Mouse (Mus musculus): ENCODE data around the gene Tpk1. TPM values are rescaled to one million over a fixed set of nuclear protein-coding genes. Genes with fewer than 3 reads are reported as not detected.
"Not testable (repeated sequence)": the region's sequence is repeated elsewhere in the genome, so short reads cannot be mapped to it uniquely, and the experiment has no call there.

The Tpk1 gene
- total RNA-seq, 2 experiments from 2014 or later = 1.8 to 2.0 TPM

DNA sequence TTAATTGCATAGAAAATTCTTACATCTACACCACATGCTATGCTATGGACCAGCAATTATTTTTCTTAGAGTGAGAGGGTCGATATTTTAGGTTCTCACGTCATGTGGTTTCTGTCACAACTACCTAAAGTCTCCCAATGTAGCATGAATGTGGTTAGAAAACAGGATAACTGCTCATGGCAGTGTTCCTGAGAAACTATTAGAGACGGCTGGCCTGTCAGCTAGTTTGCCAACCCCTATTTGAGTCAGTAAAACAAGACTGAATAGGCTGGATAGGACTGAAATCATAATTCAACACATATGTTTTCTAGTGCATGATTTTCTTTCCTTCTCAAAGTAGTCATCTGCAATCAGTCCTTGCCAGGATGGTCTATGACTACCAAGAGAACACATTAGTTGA, 137.1 kb downstream of the Tpk1 start:
- DNase-seq (ENCODE audit: low spot score in 2 of 2) = no peak

DNA sequence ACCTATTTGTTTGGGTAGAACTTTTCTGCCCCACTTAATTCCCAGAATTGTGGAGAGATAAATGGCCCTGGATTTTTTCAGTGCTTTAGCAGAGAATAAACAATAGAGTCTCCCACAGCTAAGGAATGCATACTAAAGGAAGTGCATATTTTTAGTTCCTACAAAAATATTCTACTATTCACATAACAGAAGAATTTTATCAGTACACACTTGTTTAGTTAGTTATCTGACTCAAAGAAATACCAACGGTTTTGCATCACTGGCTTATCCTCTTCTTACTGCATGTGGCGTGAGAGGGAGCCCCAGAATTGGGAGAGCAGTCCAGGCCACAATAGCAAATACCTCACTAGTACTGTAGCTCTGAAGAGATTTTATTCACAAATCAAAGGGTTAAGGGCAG, 141.1 kb downstream of the Tpk1 start:
- DNase-seq (ENCODE audit: low spot score in 2 of 2) = no peak

DNA sequence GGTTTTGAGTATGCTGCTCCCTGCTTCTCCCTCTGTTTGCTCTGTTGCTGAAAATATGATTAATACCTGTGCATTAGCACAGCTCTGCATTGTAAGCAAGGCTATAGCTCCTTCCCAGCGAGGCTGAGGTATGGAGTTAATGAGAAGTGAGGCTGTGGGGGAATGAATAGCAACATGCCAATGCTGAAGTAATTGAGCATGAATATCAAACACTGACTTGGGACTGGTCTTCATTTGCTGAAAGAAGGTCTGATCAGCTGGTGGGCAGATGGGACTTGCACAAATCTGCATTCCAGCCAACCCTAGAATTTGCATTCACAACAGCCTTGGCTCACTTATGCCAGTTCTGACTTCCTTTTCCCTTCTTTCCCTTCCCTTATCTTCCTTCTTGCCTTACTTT, 144.0 kb downstream of the Tpk1 start:
- no peak for DNase-seq (ENCODE audit: low spot score in 2 of 2)

DNA sequence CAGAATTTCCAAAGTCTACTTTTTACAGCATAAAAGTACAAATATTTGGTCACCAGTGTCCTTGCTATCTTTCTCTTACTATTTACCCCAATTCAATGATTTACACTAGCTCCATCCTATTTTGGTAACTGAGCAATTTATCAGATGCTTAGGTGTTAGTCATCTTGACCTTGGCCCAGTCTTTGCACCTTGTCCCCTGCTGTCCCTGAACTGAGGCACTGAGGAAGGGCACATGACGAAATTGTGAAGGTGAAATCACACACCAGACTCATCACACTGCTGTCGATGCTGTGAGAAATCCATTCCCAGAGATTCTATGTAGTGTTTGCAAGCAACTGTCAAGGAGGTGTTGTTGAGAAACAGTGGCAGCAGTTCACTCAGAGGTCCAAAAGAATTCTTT, 145.9 kb downstream of the Tpk1 start:
- no peak for DNase-seq (ENCODE audit: low spot score in 2 of 2)

DNA sequence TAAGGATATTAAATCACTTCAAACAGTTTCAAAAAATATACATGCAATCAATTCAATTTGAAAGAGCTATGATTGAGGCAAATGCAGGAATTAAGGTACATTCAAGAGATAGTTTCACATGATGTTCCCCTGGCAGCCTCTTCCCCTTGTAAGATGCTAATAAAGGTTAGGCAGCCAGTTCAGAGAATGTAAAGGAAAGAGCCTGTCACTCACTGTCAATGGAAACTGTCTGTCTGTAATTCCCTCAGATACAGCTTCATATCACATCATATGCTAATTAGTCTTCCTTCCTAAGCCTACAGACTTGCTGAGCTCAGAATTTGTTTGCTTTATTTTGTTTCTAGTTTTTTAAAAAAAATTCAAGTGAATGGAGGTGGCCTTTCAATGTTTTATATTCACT, 147.7 kb downstream of the Tpk1 start:
- no peak for DNase-seq (ENCODE audit: low spot score in 2 of 2)

DNA sequence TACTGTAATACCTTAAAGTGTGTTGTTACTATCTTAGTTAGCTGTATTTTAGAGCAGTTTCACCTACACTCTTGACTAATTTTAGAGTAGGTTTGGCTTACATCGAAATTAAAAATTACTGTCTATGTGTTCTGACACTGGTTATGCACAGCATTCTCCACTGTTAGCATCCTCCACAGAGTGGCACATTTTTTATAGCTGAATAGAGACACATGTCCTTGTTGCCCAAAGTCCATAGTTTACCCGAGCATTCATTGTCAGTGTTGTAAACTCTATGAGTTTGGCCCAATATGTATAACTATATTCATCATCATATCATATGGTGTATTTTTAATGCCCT, 148.8 kb downstream of the Tpk1 start:
- no peak for DNase-seq (ENCODE audit: low spot score in 2 of 2)

DNA sequence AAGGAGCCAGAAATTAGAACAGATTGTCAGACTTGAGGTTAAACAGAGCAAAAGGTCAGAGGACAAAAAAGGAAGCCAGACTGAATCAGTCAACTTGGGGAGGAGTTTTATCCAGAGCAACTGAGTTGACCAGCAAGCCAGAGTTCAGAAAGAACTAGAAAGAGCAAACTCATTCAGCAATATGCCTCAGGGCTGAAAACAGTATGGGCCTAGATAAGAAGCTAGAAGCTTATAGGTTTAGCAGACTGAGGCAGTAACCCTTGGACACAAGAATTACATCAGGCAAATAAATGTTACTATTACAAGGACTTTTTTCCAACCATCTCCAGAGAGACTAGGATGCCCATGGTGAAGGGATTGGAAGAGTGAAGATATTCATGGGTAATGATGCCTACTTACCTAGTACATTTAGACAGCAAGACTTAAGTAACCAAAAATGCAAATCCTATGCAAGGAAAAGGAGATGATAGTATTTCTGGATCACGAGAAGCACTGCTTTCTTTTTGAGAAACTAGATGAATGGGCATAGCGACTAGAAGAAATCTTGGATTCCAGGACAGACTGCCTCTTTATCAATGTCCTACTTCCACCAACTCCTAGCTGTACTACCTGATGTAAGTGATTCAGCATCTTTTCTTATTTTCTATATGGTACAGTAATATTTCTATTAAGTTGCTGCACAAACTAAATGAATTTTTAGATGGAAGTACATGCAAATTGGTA, 149.3 kb downstream of the Tpk1 start:
- no peak for DNase-seq (ENCODE audit: low spot score in 2 of 2)

DNA sequence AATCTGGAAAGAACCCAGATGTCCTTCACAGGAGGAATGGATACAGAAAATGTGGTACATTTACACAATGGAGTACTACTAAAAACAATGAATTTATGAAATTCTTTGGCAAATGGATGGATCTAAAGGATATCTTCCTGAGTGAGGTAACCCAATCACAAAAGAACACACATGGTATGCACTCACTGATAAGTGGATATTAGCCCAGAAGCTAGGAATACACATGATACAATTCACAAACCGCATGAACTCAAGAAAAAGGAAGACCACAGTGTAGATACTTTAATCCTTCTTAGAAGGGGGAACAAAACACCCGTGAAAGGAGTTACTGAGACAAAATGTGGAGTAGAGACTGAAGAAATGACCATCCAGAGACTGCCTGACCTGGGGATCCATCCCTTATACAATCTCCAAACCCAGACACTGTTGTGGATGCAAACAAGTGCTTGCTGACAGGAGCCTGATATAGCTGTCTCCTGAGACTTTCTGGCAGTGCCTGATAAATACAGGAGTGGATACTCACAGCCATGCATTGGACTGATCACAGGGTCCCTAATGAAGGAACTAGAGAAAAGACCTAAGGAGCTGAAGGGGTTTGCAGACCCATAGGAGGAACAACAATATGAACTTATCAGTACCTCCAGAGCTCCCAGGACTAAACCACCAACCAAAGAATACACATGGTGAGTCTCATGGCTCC, 159.2 kb downstream of the Tpk1 start:
- DNase-seq (ENCODE audit: low spot score in 2 of 2) = not testable (repeated sequence)

DNA sequence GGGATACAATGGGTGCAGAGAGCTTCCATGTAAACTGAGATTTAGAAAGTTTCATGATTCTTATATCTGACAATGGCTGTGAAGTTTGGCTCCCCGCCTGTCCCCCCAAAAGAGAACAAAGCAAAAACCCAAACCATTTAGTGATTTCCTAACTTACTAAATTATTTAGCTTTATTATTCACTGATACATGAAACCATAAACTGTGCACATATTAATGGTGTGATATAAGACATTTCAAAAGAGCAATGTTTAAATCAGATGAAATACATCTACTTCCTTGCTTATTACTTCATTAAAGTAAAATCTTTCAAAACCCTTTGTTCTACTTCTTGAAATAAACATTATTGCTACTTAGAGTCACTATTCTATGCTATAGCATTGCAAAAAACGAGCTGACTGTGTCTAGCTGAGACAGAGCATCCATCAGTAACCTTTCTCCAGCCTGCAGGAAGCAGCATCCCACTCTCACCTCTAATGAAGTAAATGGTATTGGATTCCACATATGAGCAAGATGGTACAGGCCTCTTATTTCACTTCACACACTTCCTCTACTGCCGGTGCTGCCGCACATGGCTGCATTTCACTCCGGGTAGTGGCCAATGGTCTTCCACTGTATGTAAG, 161.4 kb downstream of the Tpk1 start:
- DNase-seq (ENCODE audit: low spot score in 2 of 2) = no peak

DNA sequence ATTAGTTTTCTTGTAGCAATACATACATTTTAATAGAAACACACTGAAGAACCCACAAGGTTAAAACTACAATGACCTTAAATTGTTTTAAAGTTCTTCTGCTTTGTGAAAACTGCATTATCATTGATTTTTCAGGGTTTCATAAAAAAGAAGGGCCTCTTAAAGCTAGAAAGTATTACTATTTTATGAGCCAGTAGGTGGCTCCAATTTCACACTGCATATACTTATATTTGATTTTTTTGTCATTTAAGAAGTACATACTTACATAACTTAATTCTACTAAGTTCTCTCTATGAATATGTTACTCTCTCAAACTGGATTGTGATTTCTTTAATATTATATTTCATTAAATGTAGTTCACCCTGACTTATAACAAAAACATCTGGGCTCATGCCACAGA, 173.7 kb downstream of the Tpk1 start:
- DNase-seq (ENCODE audit: low spot score in 2 of 2) = no peak

DNA sequence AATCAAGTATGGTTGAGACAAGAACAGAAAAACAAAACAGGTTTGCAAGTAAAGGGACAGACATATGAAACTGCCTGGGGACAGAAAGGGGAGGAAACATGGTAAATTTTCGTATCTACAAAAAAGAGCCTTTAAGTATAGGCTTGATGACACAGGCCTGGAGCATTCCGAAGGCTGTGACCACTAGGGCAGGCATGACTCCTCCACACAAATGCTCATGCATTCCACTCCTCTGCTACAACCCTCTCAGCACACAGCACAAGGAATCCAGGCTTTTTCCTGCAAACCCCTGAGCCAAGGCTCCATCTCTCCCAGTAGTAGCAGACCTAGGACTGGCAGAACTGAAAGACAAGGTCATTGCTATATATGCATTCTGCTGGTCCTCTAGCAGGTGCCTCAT, 179.4 kb downstream of the Tpk1 start:
- DNase-seq (ENCODE audit: low spot score in 2 of 2) = no peak

DNA sequence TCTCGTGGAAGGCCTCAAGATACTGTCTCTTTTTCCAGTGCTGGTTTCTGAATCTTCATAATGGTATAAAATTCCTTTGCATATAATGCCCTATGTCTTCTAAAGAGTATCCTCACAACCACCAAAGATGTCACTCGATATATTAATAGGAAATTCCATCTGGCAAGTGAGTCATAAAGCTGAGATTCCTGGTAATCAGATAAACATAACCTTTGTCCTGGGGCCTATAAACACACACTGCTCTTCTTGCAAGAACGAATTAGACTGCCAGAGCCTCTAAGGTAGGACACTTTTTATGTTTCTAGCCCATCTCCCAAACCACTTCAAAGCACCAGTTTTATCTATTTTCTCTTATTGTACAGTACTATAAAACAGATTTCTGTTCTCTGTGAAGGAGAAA, 185.4 kb downstream of the Tpk1 start:
- DNase-seq (ENCODE audit: low spot score in 2 of 2) = no peak

DNA sequence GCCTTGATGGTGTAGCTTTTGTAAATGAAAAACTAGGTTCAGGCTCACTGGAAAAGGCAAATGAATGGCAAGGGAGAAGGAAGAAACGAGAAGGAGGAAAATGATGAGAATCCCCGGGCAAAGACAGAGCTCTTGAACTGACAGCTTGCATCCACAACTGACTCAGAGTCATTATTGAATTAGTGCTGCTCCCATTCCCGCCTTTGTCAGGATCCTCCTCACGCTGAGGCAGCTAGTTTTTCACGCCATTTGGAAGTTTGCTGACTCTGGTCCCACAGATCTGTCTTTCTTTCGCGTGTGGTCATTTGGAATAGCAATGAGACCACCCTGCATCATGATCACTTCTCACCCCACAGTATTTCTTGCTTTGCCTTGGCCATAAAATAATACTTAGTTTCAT, 187.3 kb downstream of the Tpk1 start:
- no peak for DNase-seq (ENCODE audit: low spot score in 2 of 2)

DNA sequence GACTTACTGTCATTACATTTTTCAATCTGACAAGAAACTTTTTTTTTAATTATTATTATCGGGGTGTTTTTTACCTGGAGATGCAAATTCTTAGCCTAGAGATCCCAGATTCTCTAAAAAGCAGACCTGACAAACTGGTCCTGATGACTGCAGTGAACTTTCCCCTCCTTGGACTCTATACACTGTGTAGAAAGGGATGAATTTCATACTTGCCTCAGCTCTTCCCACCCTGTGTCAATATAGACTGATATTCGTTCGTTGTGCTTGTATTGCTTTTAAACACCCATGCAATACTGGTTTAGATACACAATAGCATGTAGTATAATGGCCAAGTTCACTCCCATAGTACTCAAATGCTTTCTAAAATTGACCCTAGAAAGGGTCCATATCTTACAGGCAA, 189.7 kb downstream of the Tpk1 start:
- DNase-seq (ENCODE audit: low spot score in 2 of 2) = no peak

DNA sequence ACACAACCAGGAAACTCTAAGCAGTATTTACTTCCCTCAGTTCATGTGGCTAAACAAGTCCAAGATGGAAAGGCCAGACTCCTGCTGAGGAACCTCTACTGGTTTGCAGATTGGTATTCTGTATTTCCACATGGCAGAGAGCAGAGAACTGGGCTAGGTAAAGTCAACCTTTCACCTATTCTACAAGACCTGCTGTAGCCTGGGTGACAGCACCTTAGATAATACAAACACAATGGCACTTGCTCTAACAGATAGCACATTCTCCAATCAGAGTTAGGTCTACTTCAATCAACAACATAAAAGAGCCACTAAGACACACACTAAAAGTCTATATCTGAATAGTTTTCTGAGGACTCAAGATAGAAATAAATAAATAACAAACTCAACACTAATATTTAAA, 190.2 kb downstream of the Tpk1 start:
- DNase-seq (ENCODE audit: low spot score in 2 of 2) = no peak

DNA sequence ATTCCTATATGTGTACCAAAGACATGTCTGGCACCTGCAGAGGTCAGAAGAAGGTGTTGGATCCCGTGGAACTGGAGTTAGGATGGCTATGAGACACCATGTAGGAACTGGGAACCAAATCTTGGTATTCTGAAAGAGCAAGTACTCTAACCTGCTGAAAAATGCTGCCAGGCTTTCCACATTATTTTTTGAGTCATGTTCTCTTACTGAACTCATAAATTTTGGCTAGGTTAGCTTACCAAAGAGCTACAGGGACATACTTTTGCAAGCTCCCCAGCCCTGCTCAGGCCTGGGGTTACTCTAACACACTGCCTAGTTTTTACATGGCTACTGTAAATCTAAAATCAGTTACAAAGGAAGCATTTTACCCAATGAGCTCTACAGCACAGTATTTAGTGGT, 194.5 kb downstream of the Tpk1 start:
- no peak for DNase-seq (ENCODE audit: low spot score in 2 of 2)

DNA sequence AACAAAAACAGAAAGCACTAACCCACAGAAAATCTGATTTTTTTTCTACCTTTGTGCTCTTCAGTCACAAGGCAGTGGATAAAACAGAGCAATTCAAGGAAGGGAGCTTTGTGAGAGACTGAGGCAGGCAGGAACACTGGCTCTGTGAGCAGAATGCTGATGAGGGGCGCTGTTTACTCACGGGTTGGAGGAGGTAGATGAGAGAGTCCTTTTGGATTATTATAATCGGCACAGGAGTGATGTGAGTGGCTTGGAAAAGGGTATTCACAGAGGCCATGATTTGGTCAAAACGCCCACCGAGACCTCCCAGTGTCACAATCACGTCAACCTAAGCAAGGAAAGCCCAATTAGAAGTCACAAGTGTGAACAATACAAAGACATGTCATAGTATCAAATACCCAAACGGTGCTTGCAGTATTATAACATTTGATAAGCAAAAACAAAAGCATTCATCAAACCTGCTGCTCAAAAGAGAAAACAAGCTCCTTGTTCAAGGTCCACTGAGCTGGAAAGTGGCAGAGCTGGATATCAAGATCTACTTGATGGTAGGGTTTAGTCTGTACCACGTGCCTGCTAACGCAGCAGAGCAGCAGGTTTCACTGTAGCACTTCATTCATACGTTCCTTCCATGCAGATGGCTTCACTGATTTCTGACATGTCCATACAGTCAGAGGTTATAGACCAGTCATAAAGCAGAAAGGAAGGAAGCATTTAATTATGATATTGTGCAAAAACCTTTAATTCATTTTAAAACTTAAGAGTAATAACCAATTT, 197.1 kb downstream of the Tpk1 start:
- DNase-seq (ENCODE audit: low spot score in 2 of 2) = no peak

DNA sequence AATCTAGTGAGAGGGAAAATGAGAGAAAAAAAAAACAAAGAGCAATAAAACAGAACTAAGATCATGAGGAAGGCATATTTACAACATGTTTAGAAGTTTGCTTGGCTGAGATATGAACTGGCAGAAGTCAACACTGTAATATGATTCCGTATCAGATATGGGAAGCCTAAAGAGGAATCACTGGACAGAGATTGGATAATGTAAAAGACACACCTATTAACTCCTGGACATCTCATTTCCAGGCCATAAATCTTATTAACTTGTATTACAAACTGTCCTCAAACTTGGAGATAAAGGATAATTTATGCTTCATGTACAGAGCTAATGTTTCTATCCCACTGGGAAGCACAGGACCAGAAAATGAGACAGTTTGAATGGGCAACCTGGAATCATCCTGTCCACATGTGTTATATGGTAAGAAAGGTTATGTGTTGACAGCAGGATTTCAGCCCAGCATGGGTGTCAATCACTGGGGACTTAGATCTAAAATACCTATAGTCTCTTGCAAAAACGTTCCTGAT, 203.2 kb downstream of the Tpk1 start:
- DNase-seq (ENCODE audit: low spot score in 2 of 2) = no peak

DNA sequence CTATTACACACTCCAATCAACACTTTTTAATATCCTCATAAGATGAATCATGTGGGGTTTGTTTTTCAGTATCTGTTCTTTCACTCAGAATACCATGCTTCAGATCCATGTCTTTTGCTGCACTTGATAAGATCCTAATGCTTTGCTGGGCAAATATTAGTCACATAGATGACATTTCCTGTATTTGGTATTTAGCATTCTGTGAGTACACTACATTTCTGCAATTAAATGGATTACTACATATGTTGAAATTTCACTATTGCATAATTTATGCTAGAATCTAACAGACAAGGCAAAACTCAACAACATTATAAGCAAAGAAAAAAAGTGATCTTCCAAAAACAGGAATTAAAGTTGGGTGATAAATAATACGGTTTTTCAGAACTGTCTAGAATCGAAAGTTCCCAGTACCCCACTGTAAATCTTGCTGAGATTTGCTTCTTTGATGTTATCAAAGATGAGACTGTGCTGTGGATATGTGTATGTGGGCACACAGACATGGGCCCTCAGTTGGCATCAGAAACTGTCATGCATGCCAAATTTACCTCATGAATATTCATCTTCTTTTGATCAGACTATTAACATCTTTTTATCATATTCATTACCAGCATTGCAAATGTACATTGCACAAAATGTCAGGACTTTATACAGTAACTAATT, 203.8 kb downstream of the Tpk1 start:
- DNase-seq (ENCODE audit: low spot score in 2 of 2) = peak in 1 of 2 experiments; percentile 49

DNA sequence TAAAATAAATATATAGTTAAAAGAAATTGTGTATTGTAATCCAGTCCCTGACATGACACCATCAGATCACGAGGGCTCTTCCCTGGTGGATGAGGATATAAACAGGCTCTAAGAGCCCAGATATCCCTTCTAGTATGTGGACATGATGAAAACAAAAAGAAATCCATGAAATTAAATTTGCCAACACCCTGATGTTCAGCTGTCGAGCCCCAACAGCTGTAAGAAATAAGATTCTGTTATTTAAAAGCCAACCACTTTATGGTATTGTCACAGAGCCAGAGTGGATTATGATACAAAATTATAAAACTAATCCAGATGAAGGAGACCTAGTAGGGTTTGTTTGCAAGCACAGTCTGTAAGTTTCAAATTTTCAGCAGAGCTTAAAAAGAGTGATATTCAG, 207.0 kb downstream of the Tpk1 start:
- no peak for DNase-seq (ENCODE audit: low spot score in 2 of 2)

DNA sequence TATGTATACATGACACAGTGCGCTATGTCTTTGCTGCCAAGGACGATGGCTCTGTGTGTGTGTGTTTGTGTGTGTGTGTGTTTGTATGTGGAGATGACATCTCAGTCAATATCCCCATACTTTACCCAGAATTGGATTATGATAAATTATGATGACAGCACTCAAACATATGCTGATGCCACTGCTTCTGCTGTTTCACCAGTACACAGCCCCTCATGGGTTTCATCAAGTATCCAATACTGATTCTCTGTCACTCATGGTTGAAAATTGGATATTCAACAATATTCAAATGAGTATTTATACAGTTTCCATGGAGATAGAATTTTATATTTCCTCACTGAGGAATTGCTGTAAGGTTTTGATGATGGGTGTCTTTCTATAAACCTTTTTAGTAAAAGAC, 208.1 kb downstream of the Tpk1 start:
- no peak for DNase-seq (ENCODE audit: low spot score in 2 of 2)
